Mouse (Mus musculus) C2C12 (cell line): Measurements from ENCODE around the gene Pip5k1a. TPM values are rescaled to one million over a fixed set of nuclear protein-coding genes. Genes with fewer than 3 reads are reported as not detected.
"Not testable (repeated sequence)": the region's sequence is repeated elsewhere in the genome, so short reads cannot be mapped to it uniquely, and the experiment has no call there.

Experiments
- H3K27me3 ChIP-seq: one replicate; pipeline ENCODE4 v1.6.1; 2011; ENCODE audit not compliant: control insufficient read depth, insufficient read depth, insufficient read length
- H3K36me3 ChIP-seq: one replicate; pipeline ENCODE4 v1.6.1; 2011; ENCODE audit not compliant: control insufficient read depth, insufficient read depth
- H3K4me3 ChIP-seq: one replicate; pipeline ENCODE4 v1.5.1; 2011; ENCODE audit warnings: mild to moderate bottlenecking, control low read depth; ENCODE audit not compliant: poor library complexity, insufficient read depth, severe bottlenecking
- H3K79me2 ChIP-seq: one replicate; pipeline ENCODE4 v1.6.1; 2011; ENCODE audit not compliant: control insufficient read depth, insufficient read depth
- H3K79me3 ChIP-seq: one replicate; pipeline ENCODE4 v1.6.1; 2011; ENCODE audit warnings: low read depth, control low read depth
- H3ac ChIP-seq: one replicate; pipeline ENCODE3; 2011; ENCODE audit warnings: low read depth; ENCODE audit not compliant: control insufficient read depth, insufficient read length
- CEBPB ChIP-seq: IDR thresholded peaks from one replicate; pipeline ENCODE4 v1.6.1; 2011; ENCODE audit warnings: low read depth, mild to moderate bottlenecking, control low read depth, moderate library complexity
- CTCF ChIP-seq: IDR thresholded peaks from one replicate; pipeline ENCODE4 v1.5.1; 2011; ENCODE audit not compliant: control insufficient read depth, insufficient read depth, insufficient read length
- FOSL1 ChIP-seq: IDR thresholded peaks from one replicate; pipeline ENCODE4 v1.8.0; 2011; ENCODE audit warnings: mild to moderate bottlenecking, low read length; ENCODE audit not compliant: poor library complexity, insufficient read depth, severe bottlenecking
- MAX ChIP-seq: IDR thresholded peaks from one replicate; pipeline ENCODE4 v1.6.1; 2011; ENCODE audit warnings: mild to moderate bottlenecking, control low read depth
- MYOD1 ChIP-seq: IDR thresholded peaks from one replicate; pipeline ENCODE4 v1.6.1; 2011; ENCODE audit warnings: low read depth; ENCODE audit not compliant: control insufficient read depth, insufficient read length
- MYOG ChIP-seq: IDR thresholded peaks from one replicate; pipeline ENCODE4 v1.6.1; 2011; ENCODE audit not compliant: control insufficient read depth, insufficient read length; ENCODE audit errors: extremely low read depth
- USF1 ChIP-seq: IDR thresholded peaks from one replicate; pipeline ENCODE4 v1.6.1; 2011; ENCODE audit warnings: low read depth, mild to moderate bottlenecking, control low read depth, moderate library complexity
- polyA plus RNA-seq: library from polyadenylated mRNA; unstranded; fragments of >200 nt; fragmentation: generic; extraction: Trizol; gene quantifications from one replicate; pipeline ENCODE4 v1.2.1, GENCODE M21; 2012; ENCODE audit warnings: missing spikeins

Pip5k1a gene
- polyA plus RNA-seq, 1 experiment: 21.2 TPM

- no peak for TF ChIP-seq MYOG
- no peak for TF ChIP-seq FOSL1
- no peak for TF ChIP-seq MYOD1
- TF ChIP-seq CEBPB: no peak
- TF ChIP-seq MAX: no peak
- no peak for TF ChIP-seq USF1
- TF ChIP-seq CTCF: no peak
- H3ac ChIP-seq: no peak overlapping the region
- no peaks in the 10 kb centered on the region for H3K27me3 ChIP-seq
- no peaks in the 10 kb centered on the region for H3K79me2 ChIP-seq
- H3K4me3 ChIP-seq: no peak overlapping the region
- no peaks in the 10 kb centered on the region for H3K79me3 ChIP-seq
- H3K36me3 ChIP-seq: no peaks in the 10 kb centered on the region
These were observed 34.1 kb upstream of the Pip5k1a start for GRCm38 (mm10) chr3:95140795-95141194.

- H3K79me2 ChIP-seq: no peaks in the 10 kb centered on the region
- TF ChIP-seq CTCF (no peak), MAX (no peak), MYOD1 (no peak), USF1 (no peak), CEBPB (no peak), FOSL1 (no peak), MYOG (no peak)
- no peaks in the 10 kb centered on the region for H3K36me3 ChIP-seq
- H3K27me3 ChIP-seq: no peaks in the 10 kb centered on the region
- no peak overlapping the region for H3ac ChIP-seq
- no peaks in the 10 kb centered on the region for H3K79me3 ChIP-seq
- H3K4me3 ChIP-seq: no peak overlapping the region
These were observed 33.5 kb upstream of the Pip5k1a start for GRCm38 (mm10) chr3:95140289-95140595.

- no peaks in the 10 kb centered on the region for H3K36me3 ChIP-seq
- no peak overlapping the region for H3K4me3 ChIP-seq
- TF ChIP-seq MYOD1: no peak
- TF ChIP-seq FOSL1: no peak
- TF ChIP-seq CTCF: no peak
- no peak for TF ChIP-seq CEBPB
- no peak for TF ChIP-seq MYOG
- no peak for TF ChIP-seq USF1
- TF ChIP-seq MAX: no peak
- no peaks in the 10 kb centered on the region for H3K79me3 ChIP-seq
- no peaks in the 10 kb centered on the region for H3K79me2 ChIP-seq
- no peak overlapping the region for H3ac ChIP-seq
- no peaks in the 10 kb centered on the region for H3K27me3 ChIP-seq
These were observed 33.0 kb upstream of the Pip5k1a start for GRCm38 (mm10) chr3:95139586-95140288.

GRCm38 (mm10) chr3:95136336-95136735, 29.6 kb upstream of the Pip5k1a start:
- no peak for TF ChIP-seq MYOG
- TF ChIP-seq USF1: no peak
- TF ChIP-seq CTCF: no peak
- TF ChIP-seq MAX: no peak
- no peak for TF ChIP-seq FOSL1
- no peak for TF ChIP-seq MYOD1
- no peak for TF ChIP-seq CEBPB
- peaks cover 5% of the 10 kb centered on the region for H3K79me2 ChIP-seq
- no peaks in the 10 kb centered on the region for H3K27me3 ChIP-seq
- no peak overlapping the region for H3K4me3 ChIP-seq
- H3ac ChIP-seq: no peak overlapping the region
- H3K36me3 ChIP-seq: no peaks in the 10 kb centered on the region
- no peaks in the 10 kb centered on the region for H3K79me3 ChIP-seq

- Histone ChIP-seq H3K36me3 (no peaks in the 10 kb centered on the region), H3K27me3 (no peaks in the 10 kb centered on the region), H3K79me2 (peaks cover 5% of the 10 kb centered on the region), H3ac (no peak overlapping the region), H3K4me3 (no peak overlapping the region), H3K79me3 (no peaks in the 10 kb centered on the region)
- TF ChIP-seq MAX: no peak
- no peak for TF ChIP-seq MYOG
- TF ChIP-seq MYOD1: no peak
- TF ChIP-seq CEBPB: no peak
- no peak for TF ChIP-seq CTCF
- no peak for TF ChIP-seq FOSL1
- TF ChIP-seq USF1: no peak
These were observed 28.8 kb upstream of the Pip5k1a start for GRCm38 (mm10) chr3:95135433-95136052.

- Histone ChIP-seq H3K4me3 (peak overlapping the region; percentile 23), H3ac (no peak overlapping the region), H3K79me2 (peaks cover 5% of the 10 kb centered on the region), H3K36me3 (no peaks in the 10 kb centered on the region), H3K27me3 (no peaks in the 10 kb centered on the region), H3K79me3 (no peaks in the 10 kb centered on the region)
- TF ChIP-seq USF1 (no peak), MYOG (no peak), MYOD1 (no peak), FOSL1 (no peak), CEBPB (no peak), CTCF (no peak)
These were observed 28.3 kb upstream of the Pip5k1a start for GRCm38 (mm10) chr3:95135023-95135422.

- H3K27me3 ChIP-seq, H3ac ChIP-seq, H3K79me3 ChIP-seq, H3K4me3 ChIP-seq, H3K79me2 ChIP-seq, H3K36me3 ChIP-seq: not testable (repeated sequence)
These were observed 27.4 kb upstream of the Pip5k1a start for GRCm38 (mm10) chr3:95134133-95134532.
